Mouse (Mus musculus): Measurements from ENCODE around the gene C1ql1.

Gene C1ql1

DNA sequence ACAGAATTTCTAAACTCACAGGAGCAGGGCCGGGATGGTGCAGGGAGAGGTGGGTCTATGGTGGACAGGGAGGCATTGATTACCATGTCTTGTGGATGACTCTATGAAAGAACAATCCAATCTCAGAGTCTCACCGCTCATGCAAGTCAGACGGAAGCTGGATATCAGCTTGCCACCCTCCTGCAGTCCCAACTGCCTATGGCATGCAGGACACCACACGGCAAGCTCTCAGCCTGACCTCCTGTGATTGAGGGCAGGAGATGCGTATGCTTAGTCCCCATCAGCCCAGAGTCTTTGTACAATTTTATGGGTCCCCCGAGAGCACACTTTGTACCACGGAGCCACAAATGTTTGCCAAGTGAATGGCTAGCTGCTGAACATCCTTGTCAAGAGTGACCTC, 42.8 kb downstream of the C1ql1 start:
- no peak for DNase-seq (ENCODE audit: inconsistent age in 2 of 2, low spot score in 1 of 2)

DNA sequence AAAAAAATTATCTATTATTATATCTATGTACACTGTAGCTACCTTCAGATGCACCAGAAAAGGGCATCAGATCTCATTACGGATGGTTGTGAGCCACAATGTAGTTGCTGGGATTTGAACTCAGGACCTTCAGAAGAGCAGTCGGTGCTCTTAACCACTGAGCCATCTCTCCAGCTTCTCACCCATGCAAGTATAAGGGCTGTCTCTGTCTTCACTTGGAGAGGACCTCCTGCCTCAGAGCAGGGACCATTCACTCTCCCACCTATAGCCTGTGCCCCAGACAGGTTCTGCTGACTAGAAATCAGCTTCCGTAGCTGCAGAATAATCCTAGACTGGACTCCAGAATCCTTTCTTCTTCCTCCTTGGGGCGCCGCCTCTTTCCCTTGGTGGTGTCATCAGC, 44.4 kb downstream of the C1ql1 start:
- DNase-seq (ENCODE audit: inconsistent age in 2 of 2, low spot score in 1 of 2), result no peak

DNA sequence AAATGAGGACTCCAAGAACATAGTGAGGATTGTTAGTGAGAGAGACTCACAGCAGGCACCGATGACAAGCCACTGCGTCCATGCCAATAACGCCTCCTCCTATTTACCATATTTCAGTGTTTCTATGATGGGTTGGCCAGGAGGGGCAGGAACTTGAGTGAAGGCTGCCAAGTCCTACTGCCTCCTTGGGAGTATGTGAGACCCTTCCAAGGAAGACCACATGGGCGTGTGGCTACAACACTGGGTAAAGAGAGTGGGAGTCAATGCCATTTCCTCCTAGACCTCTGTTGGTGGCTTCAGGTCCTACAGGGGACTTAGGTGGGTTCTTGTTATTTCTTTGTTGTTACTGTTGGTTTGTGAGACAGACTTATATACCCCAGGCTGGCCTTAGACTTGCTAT, 45.3 kb downstream of the C1ql1 start:
- DNase-seq (ENCODE audit: inconsistent age in 2 of 2, low spot score in 1 of 2), result no peak

DNA sequence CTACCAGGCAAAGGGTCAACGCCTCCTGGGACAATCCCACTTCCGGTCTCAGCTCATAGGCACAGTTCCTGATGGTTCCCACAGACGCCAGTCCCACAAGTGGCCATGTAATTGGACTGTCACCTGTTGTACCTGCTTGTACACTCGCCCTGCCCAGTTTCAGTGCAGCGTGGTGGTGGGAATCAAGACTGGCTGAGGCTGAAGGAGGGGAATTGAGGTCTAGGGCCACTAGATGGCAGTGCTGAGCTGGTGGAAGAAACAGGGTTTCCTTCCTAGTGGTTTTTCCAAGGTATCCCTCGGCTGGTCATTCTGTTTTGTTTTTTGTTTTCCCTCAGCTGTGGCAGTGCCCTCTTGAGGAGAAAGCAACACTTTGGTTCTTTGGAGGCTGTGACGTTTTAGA, 45.7 kb downstream of the C1ql1 start, which contains the start of gene Gfap:
TSS of gene Gfap (minus strand) at position 150 of the 400 bp plus-strand sequence.
- peak; percentile 77 to 92 for DNase-seq (ENCODE audit: inconsistent age in 2 of 2, low spot score in 1 of 2)

DNA sequence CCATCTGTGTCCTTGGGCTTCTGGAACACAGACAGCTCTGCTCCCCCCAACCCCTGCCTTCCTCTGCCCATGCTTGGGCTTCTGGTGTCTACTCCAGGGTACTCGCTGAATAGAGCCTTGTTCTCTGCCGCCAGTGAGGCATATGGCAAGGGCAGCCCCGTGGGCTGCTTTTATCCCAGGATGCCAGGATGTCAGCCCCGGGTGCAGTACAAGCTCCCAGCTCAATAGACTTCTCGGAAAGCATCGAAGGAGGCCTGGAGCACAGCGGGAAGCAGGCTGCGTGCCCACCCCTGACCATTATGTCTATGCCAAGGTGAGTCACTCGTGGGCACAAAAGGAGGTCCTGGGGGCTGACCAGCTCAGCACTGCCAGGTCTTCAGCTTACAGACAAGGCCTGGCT, 48.1 kb downstream of the C1ql1 start:
- DNase-seq (ENCODE audit: inconsistent age in 2 of 2, low spot score in 1 of 2), result no peak

DNA sequence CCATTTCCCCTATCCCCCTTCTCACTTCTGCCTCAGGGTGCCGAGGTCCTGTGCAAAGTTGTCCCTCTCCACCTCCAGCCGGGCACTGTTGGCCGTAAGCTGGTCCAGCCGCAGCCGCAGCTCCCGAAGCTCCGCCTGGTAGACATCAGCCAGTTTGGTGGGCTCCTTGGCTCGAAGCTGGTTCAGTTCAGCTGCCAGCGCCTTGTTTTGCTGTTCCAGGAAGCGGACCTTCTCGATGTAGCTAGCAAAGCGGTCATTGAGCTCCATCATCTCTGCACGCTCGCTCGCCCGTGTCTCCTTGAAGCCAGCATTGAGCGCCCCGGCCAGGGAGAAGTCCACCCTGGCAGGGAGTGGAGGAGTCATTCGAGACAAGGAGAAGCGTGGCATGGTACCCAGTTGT, 49.8 kb downstream of the C1ql1 start:
- DNase-seq (ENCODE audit: inconsistent age in 2 of 2, low spot score in 1 of 2), result no peak

DNA sequence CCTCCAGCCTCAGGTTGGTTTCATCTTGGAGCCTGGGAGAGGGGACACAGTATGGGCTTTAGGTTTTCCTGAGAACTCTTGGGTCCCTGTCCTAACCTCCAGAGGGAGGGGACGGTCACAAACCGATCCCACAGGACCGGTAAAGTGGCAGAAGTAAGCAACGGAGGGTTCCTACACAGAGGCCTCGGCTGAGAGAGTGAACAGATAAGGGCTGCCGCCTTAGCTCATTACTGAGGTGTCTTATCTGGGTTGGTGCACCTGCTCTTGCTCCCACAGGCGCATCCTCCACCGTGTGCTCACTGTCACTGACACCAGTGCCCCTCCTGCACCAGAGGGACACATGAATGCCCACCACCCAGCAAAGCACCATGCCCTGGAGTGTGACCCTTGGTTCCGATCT, 50.7 kb downstream of the C1ql1 start:
- no peak for DNase-seq (ENCODE audit: inconsistent age in 2 of 2, low spot score in 1 of 2)

DNA sequence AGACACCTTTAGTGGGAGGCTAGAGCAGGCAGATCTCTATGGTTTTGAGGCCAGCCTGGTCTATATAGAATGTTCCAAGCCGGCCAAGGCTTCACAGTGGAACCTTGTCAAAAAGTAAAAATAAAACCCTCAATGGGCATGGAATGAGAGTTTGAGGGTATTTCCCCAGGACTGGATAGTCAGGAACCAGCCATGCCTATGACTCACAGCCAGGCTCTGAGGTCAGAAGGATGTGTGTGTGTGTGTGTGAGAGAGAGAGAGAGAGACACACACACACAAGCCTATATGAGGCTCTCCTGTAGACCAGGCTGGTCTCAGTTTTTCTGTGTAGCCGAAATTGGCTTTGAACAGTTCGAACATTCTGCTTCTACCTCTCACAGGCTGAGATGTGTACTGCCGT, 51.8 kb downstream of the C1ql1 start:
- DNase-seq (ENCODE audit: inconsistent age in 2 of 2, low spot score in 1 of 2), result peak in 1 of 2 experiments; percentile 38

DNA sequence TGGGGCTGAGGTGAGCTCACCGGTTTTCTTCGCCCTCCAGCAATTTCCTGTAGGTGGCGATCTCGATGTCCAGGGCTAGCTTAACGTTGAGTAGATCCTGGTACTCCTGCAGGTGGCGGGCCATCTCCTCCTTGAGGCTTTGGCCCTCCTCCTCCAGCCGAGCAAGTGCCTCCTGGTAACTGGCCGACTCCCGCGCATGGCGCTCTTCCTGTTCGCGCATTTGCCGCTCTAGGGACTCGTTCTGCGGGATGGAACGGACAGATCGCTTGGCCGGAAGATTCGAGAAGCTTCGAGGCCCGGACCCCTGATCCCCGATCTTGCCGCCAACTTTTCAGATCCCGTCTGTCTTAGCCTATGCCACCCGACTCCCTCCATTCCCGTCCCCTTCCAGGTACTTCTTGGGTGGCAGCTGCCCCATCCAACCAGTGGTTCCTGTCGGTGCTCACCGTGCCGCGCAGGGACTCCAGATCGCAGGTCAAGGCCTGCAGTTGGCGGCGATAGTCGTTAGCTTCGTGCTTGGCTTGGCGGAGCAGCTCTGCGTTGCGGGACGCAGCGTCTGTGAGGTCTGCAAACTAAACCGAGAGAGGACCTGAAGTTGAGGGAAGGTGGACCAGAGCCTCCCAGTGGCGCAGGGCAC, 53.4 kb downstream of the C1ql1 start:
- peak; percentile 79 to 88 for DNase-seq (ENCODE audit: inconsistent age in 2 of 2, low spot score in 1 of 2)

DNA sequence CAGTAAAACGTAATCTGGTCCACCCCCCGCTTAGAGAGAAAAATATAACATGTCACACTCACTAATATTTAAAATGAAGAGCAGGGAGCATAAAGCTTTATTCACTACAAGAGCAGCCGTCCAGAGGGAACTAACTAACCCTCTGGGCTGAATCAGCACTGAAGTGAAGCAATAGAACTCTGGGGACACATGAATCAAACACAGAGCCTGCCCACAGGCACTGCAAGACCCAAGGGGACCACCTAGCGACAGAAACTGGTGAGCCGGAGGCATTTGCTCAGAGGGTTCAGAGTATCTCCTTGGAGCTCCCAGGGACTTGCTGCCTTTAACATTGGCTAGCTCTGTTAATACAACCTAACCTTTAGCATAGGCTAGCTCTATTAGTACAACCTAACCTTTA, 56.4 kb downstream of the C1ql1 start:
- no peak for DNase-seq (ENCODE audit: inconsistent age in 2 of 2, low spot score in 1 of 2)
